Mouse (Mus musculus) liver, adult 2 months (tissue): ENCODE results near the gene Cenpp.

Source experiments
- CTCF ChIP-seq: fragments of 200-500 bp; IDR thresholded peaks from 2 replicates; pipeline ENCODE4 v1.5.1; 2011; ENCODE audit warnings: low read depth, low read length, control low read depth
- POLR2A ChIP-seq: fragments of 200-500 bp; IDR thresholded peaks from 2 replicates; pipeline ENCODE4 v1.6.1; 2011; ENCODE audit warnings: low read length, control low read depth; ENCODE audit not compliant: insufficient read depth; ENCODE audit errors: extremely low read depth

- TF ChIP-seq POLR2A: no peak
- TF ChIP-seq CTCF: no peak
Observed at GRCm38 (mm10) chr13:49421606-49421917, 231.0 kb downstream of the Cenpp start.
